13 mouse cellular contexts compared by ENCODE assay signal in the genomic region with DNA sequence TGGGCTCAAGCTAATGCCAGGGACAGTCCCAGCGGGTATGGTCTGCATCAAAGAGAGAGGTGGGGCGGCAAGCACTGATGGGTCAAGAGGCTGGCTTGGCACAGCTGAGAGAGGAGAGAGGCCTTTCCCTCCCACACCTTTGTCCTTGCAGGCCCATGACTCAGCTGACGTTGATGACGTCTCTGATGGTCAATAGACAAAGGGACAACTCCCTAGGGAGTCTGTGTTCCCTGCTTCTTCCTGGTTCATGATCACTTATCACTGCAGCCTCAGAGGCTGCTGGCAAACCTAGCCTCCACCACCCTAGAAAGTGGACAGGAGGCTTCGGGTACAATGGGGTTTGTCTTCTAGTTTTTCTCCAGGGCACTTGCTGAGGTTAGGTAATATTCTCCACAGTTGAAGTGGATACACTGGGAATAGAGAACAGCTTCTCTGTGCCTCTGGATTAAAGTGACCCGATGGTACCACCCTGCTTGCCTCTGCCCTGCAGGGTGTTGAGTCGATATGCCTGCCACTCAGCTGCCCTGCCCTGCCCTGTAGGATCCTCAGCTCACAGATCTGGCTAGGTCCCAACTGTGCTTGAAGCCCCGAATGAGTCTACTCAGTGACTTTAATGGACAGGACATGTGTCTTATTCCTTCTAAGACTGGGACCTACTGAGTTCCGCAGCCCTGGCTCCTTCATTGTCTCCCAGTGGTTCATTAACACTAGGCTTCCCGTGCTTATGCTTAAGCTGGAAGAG. TPM values are rescaled to one million over a fixed set of nuclear protein-coding genes. Genes with fewer than 3 reads are reported as not detected.
DNase-seq lines count a peak whose midpoint lies in the region; ATAC-seq and TF ChIP-seq lines count a peak whose summit lies in the region.
"Had no signal": no experiment of that assay in that cellular context is flagged by ENCODE, and none has a peak within 500 bp of the region (broad histone marks: within the 10 kb centered on the region; RNA-seq: fewer than 3 reads in every experiment).

No protein-coding gene starts in this region.

- DNase-seq in heart, postnatal 0 days (ENCODE audit: low spot score), result peak; percentile 30
- DNase-seq in testis, postnatal 10 days (ENCODE audit: low spot score), result no peak
- DNase-seq in stomach, postnatal 0 days (ENCODE audit: low spot score), result peak; percentile 77
- DNase-seq in spleen, postnatal 4 days (ENCODE audit: low spot score in 2 of 2), result no peak
- no peak for DNase-seq in right cerebral cortex, postnatal 36 days (ENCODE audit: low spot score in 2 of 2)
- DNase-seq: cerebellum, postnatal 36 days; left cerebral cortex, postnatal 4 days had no signal

- H3K36me3 ChIP-seq in heart, postnatal 0 days (replicated peaks; ENCODE audit: control insufficient read depth, insufficient read depth, low read length), result no peaks in the 10 kb centered on the region
- no peaks in the 10 kb centered on the region for H3K36me3 ChIP-seq in heart, embryonic 12.5 days
- H3K36me3 ChIP-seq in testis, adult 2 months (ENCODE audit: control insufficient read depth, insufficient read depth, low read length), result no peaks in the 10 kb centered on the region
- no peaks in the 10 kb centered on the region for H3K36me3 ChIP-seq in stomach, postnatal 0 days (ENCODE audit: control insufficient read depth, insufficient read depth, low read length)
- H3K36me3 ChIP-seq: hindbrain, embryonic 10.5 days; liver, embryonic 15.5 days; neural tube, embryonic 15.5 days had no signal

- no peaks in the 10 kb centered on the region for H3K27me3 ChIP-seq in heart, postnatal 0 days (ENCODE audit: control insufficient read depth, insufficient read depth, low read length)
- no peaks in the 10 kb centered on the region for H3K27me3 ChIP-seq in heart, embryonic 12.5 days (replicated peaks)
- H3K27me3 ChIP-seq in testis, adult 2 months (ENCODE audit: control insufficient read depth, insufficient read depth, low read length), result no peaks in the 10 kb centered on the region
- H3K27me3 ChIP-seq in stomach, postnatal 0 days (ENCODE audit: control insufficient read depth, insufficient read depth, low read length), result no peaks in the 10 kb centered on the region
- H3K27me3 ChIP-seq: liver, embryonic 15.5 days; neural tube, embryonic 15.5 days had no signal

- WGBS in heart, postnatal 0 days, result 66% methylated on average over 10 of the region's 10 CpGs
- 69% methylated on average over 10 of the region's 10 CpGs for WGBS in heart, embryonic 12.5 days
- WGBS in stomach, postnatal 0 days, result 67% methylated on average over 10 of the region's 10 CpGs

- 0 out of 2 replicates have a peak, but pooled peaks cover 6% of the 10 kb centered on the region for H3K4me1 ChIP-seq in heart, postnatal 0 days (ENCODE audit: control insufficient read depth, insufficient read depth)
- peaks cover 8% of the 10 kb centered on the region for H3K4me1 ChIP-seq in heart, embryonic 12.5 days (replicated peaks)
- H3K4me1 ChIP-seq in testis, adult 2 months (ENCODE audit: control insufficient read depth, insufficient read depth, low read length), result no peaks in the 10 kb centered on the region
- H3K4me1 ChIP-seq in brown adipose tissue, adult 24 weeks (ENCODE audit: control insufficient read depth, insufficient read depth, insufficient read length, low read length), result peaks cover 7% of the 10 kb centered on the region
- H3K4me1 ChIP-seq in stomach, postnatal 0 days (replicated peaks; ENCODE audit: control insufficient read depth, insufficient read depth), result no peaks in the 10 kb centered on the region
- H3K4me1 ChIP-seq: liver, embryonic 15.5 days had no signal

- H3K27ac ChIP-seq in heart, postnatal 0 days (ENCODE audit: low read depth), result no peak overlapping the region; the same call in 1 of the 2 replicates
- H3K27ac ChIP-seq in heart, embryonic 12.5 days (ENCODE audit: poor library complexity, severe bottlenecking), result no peak overlapping the region
- peak overlapping the region; percentile 47 for H3K27ac ChIP-seq in testis, adult 2 months (ENCODE audit: control insufficient read depth, insufficient read depth, low read depth, low read length)
- H3K27ac ChIP-seq in brown adipose tissue, adult 24 weeks (replicated peaks; ENCODE audit: low read depth, low read length), result peak overlapping the region; percentile 90
- peak overlapping the region; percentile 77 for H3K27ac ChIP-seq in stomach, postnatal 0 days (replicated peaks)
- H3K27ac ChIP-seq: hindbrain, embryonic 10.5 days; liver, embryonic 15.5 days; neural tube, embryonic 15.5 days had no signal

- no peak for ATAC-seq in heart, postnatal 0 days (ENCODE audit: insufficient read depth, low read depth)
- no peak for ATAC-seq in heart, embryonic 12.5 days (ENCODE audit: insufficient number of reproducible peaks, low FRiP score)
- peak; percentile 93 for ATAC-seq in stomach, postnatal 0 days (ENCODE audit: low FRiP score, low TSS enrichment)

- no peak overlapping the region for H3K4me2 ChIP-seq in heart, postnatal 0 days (ENCODE audit: low read depth, low read length)
- H3K4me2 ChIP-seq in heart, embryonic 12.5 days, result no peak overlapping the region
- no peak overlapping the region for H3K4me2 ChIP-seq in stomach, postnatal 0 days (replicated peaks; ENCODE audit: low read depth)
- H3K4me2 ChIP-seq: liver, embryonic 15.5 days; neural tube, embryonic 15.5 days had no signal

- 0 out of 2 replicates have a peak, but pooled peaks have one; percentile 22 for TF ChIP-seq POLR2A in testis, adult 2 months (IDR thresholded peaks at IDR 0.05; ENCODE audit: control insufficient read depth, low read depth, low read length)

- no peaks in the 10 kb centered on the region for H3K9me3 ChIP-seq in heart, postnatal 0 days (replicated peaks; ENCODE audit: control insufficient read depth, low read length)
- no peaks in the 10 kb centered on the region; the same call in 1 of the 2 replicates for H3K9me3 ChIP-seq in heart, embryonic 12.5 days (replicated peaks)
- H3K9me3 ChIP-seq in stomach, postnatal 0 days (ENCODE audit: control insufficient read depth, low read length), result no peaks in the 10 kb centered on the region
- H3K9me3 ChIP-seq: hindbrain, embryonic 10.5 days; liver, embryonic 15.5 days; neural tube, embryonic 15.5 days had no signal

- H3K9ac ChIP-seq in heart, postnatal 0 days (replicated peaks; ENCODE audit: low read depth, low read length), result no peak overlapping the region
- no peak overlapping the region for H3K9ac ChIP-seq in heart, embryonic 12.5 days
- H3K9ac ChIP-seq in stomach, postnatal 0 days (ENCODE audit: low read length), result no peak overlapping the region
- H3K9ac ChIP-seq: liver, embryonic 15.5 days; neural tube, embryonic 15.5 days had no signal

- TF ChIP-seq CTCF in heart, postnatal 0 days (IDR thresholded peaks at IDR 0.05; ENCODE audit: low read depth), result no peak
- no peak for TF ChIP-seq CTCF in testis, adult 2 months (IDR thresholded peaks at IDR 0.05; ENCODE audit: control insufficient read depth, insufficient read depth, insufficient replicate concordance, low read depth, low read length)
- TF ChIP-seq CTCF in stomach, postnatal 0 days (IDR thresholded peaks at IDR 0.05; ENCODE audit: low read depth), result no peak

- H3K4me3 ChIP-seq in heart, postnatal 0 days (ENCODE audit: low read depth, low read length), result no peak overlapping the region
- H3K4me3 ChIP-seq in heart, embryonic 12.5 days, result no peak overlapping the region
- no peak overlapping the region for H3K4me3 ChIP-seq in testis, adult 2 months (ENCODE audit: control insufficient read depth, low read depth, low read length)
- H3K4me3 ChIP-seq in brown adipose tissue, adult 24 weeks (ENCODE audit: insufficient read depth, low read depth, low read length), result no peak overlapping the region
- no peak overlapping the region for H3K4me3 ChIP-seq in stomach, postnatal 0 days (ENCODE audit: low read depth, low read length)
- H3K4me3 ChIP-seq: hindbrain, embryonic 10.5 days; liver, embryonic 15.5 days; neural tube, embryonic 15.5 days had no signal

- TF ChIP-seq EP300 in heart, postnatal 0 days (IDR thresholded peaks at IDR 0.05; ENCODE audit: low read depth), result no peak
- no peak for TF ChIP-seq EP300 in stomach, postnatal 0 days (optimal IDR thresholded peaks at IDR 0.05)

RNA-seq across cellular contexts. Expression of a gene that starts 7.1 kb away (rescaled TPM):
- total RNA-seq in heart, postnatal 0 days (2014; rRNA removed; ENCODE audit: low replicate concordance), result not detected in 2 replicates
- not detected in 2 replicates for polyA plus RNA-seq in heart, postnatal 0 days (2015; fragmentation: Nextera tagmentation; extraction: Ambion mirVana)
- not detected in 2 replicates for polyA plus RNA-seq in heart, embryonic 12.5 days (2016; fragmentation: Nextera tagmentation; extraction: Ambion mirVana)
- polyA plus RNA-seq in testis, adult 2 months (2012; rRNA removed), result 76.8 and 77.0 TPM in 2 replicates
- polyA plus RNA-seq in brown adipose tissue, adult 24 weeks (2012; ENCODE audit: insufficient read depth, insufficient read length, missing spikeins), result not detected in 2 replicates
- polyA plus RNA-seq in stomach, postnatal 0 days (2015; fragmentation: Nextera tagmentation; extraction: Ambion mirVana), result 0.12 and 0.21 TPM in 2 replicates
- polyA plus RNA-seq: liver, embryonic 15.5 days had no signal

RNA-seq across cellular contexts. Expression of a gene that starts 15.6 kb away (rescaled TPM):
- total RNA-seq in heart, postnatal 0 days (2014; rRNA removed; ENCODE audit: low replicate concordance), result 25.1 and 53.6 TPM in 2 replicates
- polyA plus RNA-seq in heart, postnatal 0 days (2015; fragmentation: Nextera tagmentation; extraction: Ambion mirVana), result 24.9 and 25.9 TPM in 2 replicates
- polyA plus RNA-seq in heart, embryonic 12.5 days (2016; fragmentation: Nextera tagmentation; extraction: Ambion mirVana), result 22.5 and 24.7 TPM in 2 replicates
- polyA plus RNA-seq in testis, adult 2 months (2012; rRNA removed), result 1.3 and 4.1 TPM in 2 replicates
- 8.2 and 11.9 TPM in 2 replicates for polyA plus RNA-seq in brown adipose tissue, adult 24 weeks (2012; ENCODE audit: insufficient read depth, insufficient read length, missing spikeins)
- 120 and 130 TPM in 2 replicates for polyA plus RNA-seq in stomach, postnatal 0 days (2015; fragmentation: Nextera tagmentation; extraction: Ambion mirVana)

Comparison
In these comparisons a context has a peak if more than half of its experiments do, and no peak if none do; other contexts are left out.
1. DNase-seq: peak in heart, postnatal 0 days (single experiment) and stomach, postnatal 0 days (single experiment); none in testis, postnatal 10 days (single experiment), spleen, postnatal 4 days (0 of 2) and right cerebral cortex, postnatal 36 days (0 of 2).
2. H3K27ac ChIP-seq: peak in testis, adult 2 months (single experiment), brown adipose tissue, adult 24 weeks (single experiment) and stomach, postnatal 0 days (single experiment); none in heart, postnatal 0 days (single experiment) and heart, embryonic 12.5 days (single experiment).
3. RNA of a gene that starts 7.1 kb away (polyA plus RNA-seq): 76.8 to 77.0 TPM in testis, adult 2 months; 0.12 to 0.21 TPM in stomach, postnatal 0 days, not detected in heart, embryonic 12.5 days, not detected in heart, postnatal 0 days and not detected in brown adipose tissue, adult 24 weeks; every median in the first group is over 10 times any median in the second.